In genomic region chr6:38337166-38337705, GRCm38 (mm10) we compare ENCODE assay signal across 16 mouse cellular contexts. TPM values are rescaled to one million over a fixed set of nuclear protein-coding genes. Genes with fewer than 3 reads are reported as not detected.
DNase-seq lines count a peak whose midpoint lies in the region; TF ChIP-seq lines count a peak whose summit lies in the region.
"Had no signal": no experiment of that assay in that cellular context is flagged by ENCODE, and none has a peak within 500 bp of the region (broad histone marks: within the 10 kb centered on the region; RNA-seq: fewer than 3 reads in every experiment).

No protein-coding gene starts in this region.

- no peaks in the 10 kb centered on the region for H3K36me3 ChIP-seq in kidney, adult 2 months (ENCODE audit: control insufficient read depth, insufficient read depth, low read length)
- H3K36me3 ChIP-seq: forebrain, embryonic 15.5 days had no signal

- intact Hi-C loops in heart, postnatal 14 days (cut with DNase I), result no loop called here

- peak; percentile 25; the same call in 1 of the 2 replicates for TF ChIP-seq CTCF in kidney, adult 2 months (conservative IDR thresholded peaks at IDR 0.05; ENCODE audit: insufficient read depth, insufficient read length, low read depth, low read length)

- no peak for TF ChIP-seq POLR2A in kidney, adult 2 months (IDR thresholded peaks at IDR 0.05; ENCODE audit: low read depth, low read length)

- no peak overlapping the region for H3K4me3 ChIP-seq in kidney, adult 2 months (ENCODE audit: insufficient read depth, low read depth, low read length)
- H3K4me3 ChIP-seq: forebrain, embryonic 15.5 days had no signal

- no peak for DNase-seq in kidney, adult 2 months
- DNase-seq in kidney, adult 11 months, result no peak
- peak; percentile 20 for DNase-seq in thymus, postnatal 14 days
- DNase-seq in thymus, postnatal 36 days, result no peak
- peak; percentile 61 for DNase-seq in induced T-regulatory cell, adult 2 months (ENCODE audit: low read depth)
- no peak for DNase-seq in embryo, embryonic 10 days (ENCODE audit: low spot score)
- DNase-seq in heart, postnatal 14 days, result no peak
- DNase-seq: cerebellum, adult 8-10 months; embryo, embryonic 11 days; heart, postnatal 4 days; layer of hippocampus, postnatal 36 days; left cerebral cortex, postnatal 4 days; lung, embryonic 14.5 days; midbrain, embryonic 14.5 days; right cerebral cortex, postnatal 4 days had no signal

- no peaks in the 10 kb centered on the region for H3K27me3 ChIP-seq in kidney, adult 2 months (replicated peaks; ENCODE audit: control insufficient read depth, insufficient read depth, low read length)
- H3K27me3 ChIP-seq: forebrain, embryonic 15.5 days had no signal

- 88% methylated on average over 4 of the region's 4 CpGs for WGBS in kidney, adult 2 months

- H3K4me1 ChIP-seq in kidney, adult 2 months (ENCODE audit: control insufficient read depth, insufficient read depth, low read length), result 0 out of 2 replicates have a peak, but pooled peaks cover under 1% of the 10 kb centered on the region
- H3K4me1 ChIP-seq: forebrain, embryonic 15.5 days had no signal

- H3K27ac ChIP-seq in kidney, adult 2 months (ENCODE audit: insufficient read depth, low read depth, low read length), result no peak overlapping the region
- H3K27ac ChIP-seq: forebrain, embryonic 15.5 days had no signal

RNA-seq across cellular contexts. Expression of gene Zc3hav1, which starts 17.2 kb away (rescaled TPM):
- 9.7 and 12.2 TPM in 2 replicates for polyA plus RNA-seq in kidney, adult 2 months (2012; rRNA removed)
- 10 to 100 TPM; 16.9 to 18.8 TPM for total RNA-seq in heart, postnatal 14 days (2021)

RNA-seq across cellular contexts. Expression of gene Zc3hav1l, which starts 38.2 kb away (rescaled TPM):
- polyA plus RNA-seq in kidney, adult 2 months (2012; rRNA removed), result 1.6 and 1.9 TPM in 2 replicates
- total RNA-seq in heart, postnatal 14 days (2021), result 1 to 10 TPM; 3.4 to 3.8 TPM

RNA-seq across cellular contexts. Expression of gene Ttc26, which starts 44.0 kb away (rescaled TPM):
- polyA plus RNA-seq in kidney, adult 2 months (2012; rRNA removed), result 2.1 and 2.4 TPM in 2 replicates
- 1 to 10 TPM; 2.6 to 3.7 TPM for total RNA-seq in heart, postnatal 14 days (2021)

Comparison
In these comparisons a context has a peak if more than half of its experiments do, and no peak if none do; other contexts are left out.
1. DNase-seq: peak in thymus, postnatal 14 days (single experiment) and induced T-regulatory cell, adult 2 months (single experiment); none in kidney, adult 2 months (single experiment), kidney, adult 11 months (single experiment), thymus, postnatal 36 days (0 of 2), embryo, embryonic 10 days (single experiment) and heart, postnatal 14 days (0 of 2).